Mouse (Mus musculus): ENCODE results near the gene Fbxl5. TPM values are rescaled to one million over a fixed set of nuclear protein-coding genes. Genes with fewer than 3 reads are reported as not detected.

Gene Fbxl5
- polyA plus RNA-seq, 1 experiment from 2014 or later: 57.4 TPM

GRCm38 (mm10) chr5:43770618-43771354 is 50.7 kb downstream of the Fbxl5 start:
- WGBS: 88% methylated on average over 3 of the region's 3 CpGs
- no peak for DNase-seq (ENCODE audit: low spot score)
- Histone ChIP-seq H3K9me3 (replicated peaks) (no peaks in the 10 kb centered on the region), H3K4me1 (no peaks in the 10 kb centered on the region), H3K4me3 (no peak overlapping the region), H3K27me3 (ENCODE audit: low read depth, poor library complexity, severe bottlenecking) (no peaks in the 10 kb centered on the region), H3K36me3 (peaks cover 67% of the 10 kb centered on the region), H3K27ac (replicated peaks) (no peak overlapping the region)

DNA sequence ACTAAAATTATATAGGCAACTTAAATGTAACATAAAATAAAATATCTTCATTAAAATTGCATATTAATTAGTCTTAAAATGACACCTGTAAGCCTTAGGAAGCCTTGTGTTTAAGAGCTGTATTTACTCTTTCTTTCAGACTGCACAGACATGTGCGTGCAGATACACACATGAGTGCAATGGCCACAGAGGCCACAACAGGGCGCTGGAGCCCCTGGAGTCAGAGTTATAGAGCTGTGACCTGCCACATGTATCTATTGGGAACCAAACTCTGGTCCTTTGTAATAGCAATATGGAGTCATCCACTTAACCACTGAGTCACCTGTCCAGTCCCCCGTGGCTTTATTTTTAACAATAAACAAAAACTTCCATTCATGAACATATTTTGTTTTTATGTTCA is 72.3 kb downstream of the Fbxl5 start:
- DNase-seq (ENCODE audit: low spot score): no peak
- H3K9me3 ChIP-seq (replicated peaks): no peaks in the 10 kb centered on the region
- no peak overlapping the region for H3K27ac ChIP-seq (replicated peaks)
- H3K4me3 ChIP-seq: no peak overlapping the region
- H3K4me1 ChIP-seq: no peaks in the 10 kb centered on the region
- no peaks in the 10 kb centered on the region for H3K27me3 ChIP-seq (ENCODE audit: low read depth, poor library complexity, severe bottlenecking)
- WGBS: 90% methylated on average over 3 of the region's 3 CpGs
- peaks cover 38% of the 10 kb centered on the region for H3K36me3 ChIP-seq

DNA sequence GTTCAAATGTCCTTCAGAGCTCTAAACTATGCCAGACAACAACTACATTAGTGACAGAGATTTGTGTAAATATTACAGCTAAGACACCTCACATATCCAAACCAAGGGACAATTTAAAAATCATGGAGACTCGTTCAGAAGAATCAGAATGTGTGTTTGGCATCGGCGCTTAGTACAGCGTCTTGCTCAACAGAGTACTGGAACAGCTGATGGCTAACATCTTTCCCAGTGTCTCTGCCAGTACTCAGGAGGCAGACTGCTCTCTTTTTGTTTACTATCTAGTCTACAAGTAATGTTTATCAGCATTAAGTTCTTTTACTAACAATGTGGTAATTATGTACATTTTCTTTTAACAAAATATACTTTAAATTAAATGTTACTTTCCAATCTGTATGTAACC is 73.4 kb downstream of the Fbxl5 start:
- no peaks in the 10 kb centered on the region for H3K27me3 ChIP-seq (ENCODE audit: low read depth, poor library complexity, severe bottlenecking)
- peaks cover 41% of the 10 kb centered on the region for H3K36me3 ChIP-seq
- H3K4me1 ChIP-seq: no peaks in the 10 kb centered on the region
- H3K4me3 ChIP-seq: no peak overlapping the region
- DNase-seq (ENCODE audit: low spot score): no peak
- H3K27ac ChIP-seq (replicated peaks): no peak overlapping the region
- H3K9me3 ChIP-seq (replicated peaks): no peaks in the 10 kb centered on the region
- 92% methylated on average over 4 of the region's 4 CpGs for WGBS

GRCm38 (mm10) chr5:43745156-43745555 is 76.3 kb downstream of the Fbxl5 start:
- peaks cover 57% of the 10 kb centered on the region for H3K36me3 ChIP-seq
- DNase-seq (ENCODE audit: low spot score): no peak

DNA sequence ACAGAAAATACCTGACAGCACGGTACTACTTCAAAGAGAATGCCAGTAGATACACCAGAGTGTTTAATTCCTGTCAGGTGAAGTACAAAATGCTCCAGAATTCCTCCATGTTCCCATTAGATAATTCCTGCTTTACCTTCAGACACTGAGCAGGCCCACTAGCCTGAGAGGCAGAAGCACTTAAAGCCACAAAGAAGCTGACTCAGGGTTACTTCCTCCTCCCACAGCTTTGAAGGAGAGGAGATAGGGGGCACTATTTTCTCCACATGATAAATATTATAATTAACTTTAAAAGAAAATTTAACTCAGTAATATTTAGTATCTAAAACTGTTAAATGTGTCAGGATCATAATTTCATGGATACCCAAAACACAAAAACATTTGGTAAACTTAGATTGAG is 77.3 kb downstream of the Fbxl5 start:
- Histone ChIP-seq H3K4me3 (no peak overlapping the region), H3K9me3 (replicated peaks) (no peaks in the 10 kb centered on the region), H3K27ac (replicated peaks) (no peak overlapping the region), H3K27me3 (ENCODE audit: low read depth, poor library complexity, severe bottlenecking) (no peaks in the 10 kb centered on the region), H3K36me3 (peaks cover 58% of the 10 kb centered on the region), H3K4me1 (no peaks in the 10 kb centered on the region)
- WGBS: 98% methylated on average over 1 of the region's 1 CpGs
- no peak for DNase-seq (ENCODE audit: low spot score)

More at GRCm38 (mm10) chr5:43745156-43745555, 76.3 kb downstream of the Fbxl5 start:
- H3K4me3 ChIP-seq: no peak overlapping the region
- H3K27me3 ChIP-seq (ENCODE audit: low read depth, poor library complexity, severe bottlenecking): no peaks in the 10 kb centered on the region
- H3K9me3 ChIP-seq (replicated peaks): no peaks in the 10 kb centered on the region
- WGBS: 55% methylated on average over 5 of the region's 5 CpGs
- H3K4me1 ChIP-seq: no peaks in the 10 kb centered on the region
- no peak overlapping the region for H3K27ac ChIP-seq (replicated peaks)

GRCm38 (mm10) chr5:43732381-43732780 is 89.1 kb downstream of the Fbxl5 start:
- H3K9me3 ChIP-seq (replicated peaks): no peaks in the 10 kb centered on the region

GRCm38 (mm10) chr5:43728375-43729165 is 92.9 kb downstream of the Fbxl5 start:
- WGBS: 88% methylated on average over 11 of the region's 11 CpGs
- H3K9me3 ChIP-seq (replicated peaks): no peaks in the 10 kb centered on the region
- H3K36me3 ChIP-seq: peaks cover 65% of the 10 kb centered on the region

More at GRCm38 (mm10) chr5:43732381-43732780, 89.1 kb downstream of the Fbxl5 start:
- no peak overlapping the region for H3K27ac ChIP-seq (replicated peaks)
- no peak for DNase-seq (ENCODE audit: low spot score)
- no peaks in the 10 kb centered on the region for H3K27me3 ChIP-seq (ENCODE audit: low read depth, poor library complexity, severe bottlenecking)
- peaks cover 52% of the 10 kb centered on the region for H3K36me3 ChIP-seq
- 83% methylated on average over 8 of the region's 8 CpGs for WGBS
- no peaks in the 10 kb centered on the region for H3K4me1 ChIP-seq
- H3K4me3 ChIP-seq: no peak overlapping the region

GRCm38 (mm10) chr5:43723830-43724229 is 97.6 kb downstream of the Fbxl5 start:
- H3K4me1 ChIP-seq: no peaks in the 10 kb centered on the region
- WGBS: 85% methylated on average over 7 of the region's 7 CpGs
- no peaks in the 10 kb centered on the region for H3K27me3 ChIP-seq (ENCODE audit: low read depth, poor library complexity, severe bottlenecking)
- no peaks in the 10 kb centered on the region for H3K9me3 ChIP-seq (replicated peaks)
- H3K36me3 ChIP-seq: peaks cover 72% of the 10 kb centered on the region
- H3K27ac ChIP-seq (replicated peaks): no peak overlapping the region
- no peak overlapping the region for H3K4me3 ChIP-seq
- no peak for DNase-seq (ENCODE audit: low spot score)

More at GRCm38 (mm10) chr5:43728375-43729165, 92.9 kb downstream of the Fbxl5 start:
- Histone ChIP-seq H3K27ac (replicated peaks) (no peak overlapping the region), H3K4me1 (no peaks in the 10 kb centered on the region), H3K27me3 (ENCODE audit: low read depth, poor library complexity, severe bottlenecking) (no peaks in the 10 kb centered on the region), H3K4me3 (no peak overlapping the region)
- DNase-seq (ENCODE audit: low spot score): no peak

DNA sequence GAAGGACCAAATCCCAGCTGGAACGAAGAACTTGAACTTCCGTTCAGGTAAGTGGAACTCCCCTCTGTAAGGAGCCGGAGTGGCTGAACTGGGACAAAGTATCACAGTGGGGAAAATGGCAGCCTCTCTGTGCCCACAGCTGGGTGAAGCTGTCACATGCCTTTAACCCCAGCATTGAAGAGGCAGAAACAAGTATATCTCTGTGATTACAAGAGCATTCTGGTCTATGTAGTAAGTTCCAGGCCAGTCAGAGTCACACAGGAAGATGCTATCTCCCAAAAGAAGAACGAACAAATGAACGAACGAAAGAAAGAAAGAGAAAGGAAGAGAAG is 99.0 kb downstream of the Fbxl5 start:
- Histone ChIP-seq H3K4me3 (no peak overlapping the region), H3K27me3 (ENCODE audit: low read depth, poor library complexity, severe bottlenecking) (no peaks in the 10 kb centered on the region), H3K9me3 (replicated peaks) (no peaks in the 10 kb centered on the region), H3K27ac (replicated peaks) (no peak overlapping the region), H3K4me1 (no peaks in the 10 kb centered on the region), H3K36me3 (peaks cover 74% of the 10 kb centered on the region)
- WGBS: 88% methylated on average over 6 of the region's 6 CpGs
- DNase-seq (ENCODE audit: low spot score): no peak

DNA sequence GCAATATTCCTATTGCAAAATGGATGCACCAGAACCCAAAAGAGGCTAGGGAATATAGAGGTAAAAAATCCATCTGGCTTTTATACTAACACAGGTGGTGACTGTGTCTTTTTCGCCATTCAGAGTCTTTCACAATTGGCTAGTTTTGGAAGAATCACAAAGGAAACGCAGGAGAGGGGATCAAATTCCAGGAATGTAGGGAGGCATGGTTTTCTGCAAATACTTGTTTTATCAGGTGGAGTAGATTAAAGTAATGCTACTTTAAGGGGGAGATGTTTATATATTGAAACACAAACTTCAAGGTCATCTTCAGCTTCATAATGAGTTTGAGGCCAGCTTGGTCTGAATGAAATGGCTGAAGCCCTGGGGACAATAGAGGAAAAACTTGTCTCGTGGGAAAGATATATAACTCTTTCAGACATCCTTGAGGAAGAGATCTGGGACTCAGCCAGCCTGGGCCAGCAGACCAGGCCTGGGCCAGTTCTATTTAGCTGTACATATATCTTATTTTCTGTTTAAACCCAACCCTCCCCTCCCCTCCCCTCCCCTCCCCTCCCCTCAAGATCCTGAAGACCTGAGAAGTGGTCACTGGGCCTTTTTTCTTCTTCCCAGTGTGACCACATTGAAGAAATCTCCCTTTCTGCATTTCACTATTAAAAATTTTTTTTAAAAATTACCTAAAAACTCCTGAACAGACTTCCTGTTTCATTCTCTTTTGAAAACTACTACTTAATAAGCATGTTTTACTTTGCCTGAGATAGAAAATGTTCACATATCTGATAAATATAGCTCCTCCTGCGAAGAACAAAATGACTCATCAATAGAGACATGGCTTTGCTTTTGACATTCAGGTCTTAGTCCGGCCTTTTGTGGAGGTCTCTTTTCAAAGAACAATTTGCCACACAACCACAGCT is 99.6 kb downstream of the Fbxl5 start:
- no peaks in the 10 kb centered on the region for H3K4me1 ChIP-seq
- no peak overlapping the region for H3K27ac ChIP-seq (replicated peaks)
- H3K36me3 ChIP-seq: peaks cover 69% of the 10 kb centered on the region
- DNase-seq (ENCODE audit: low spot score): no peak
- no peak overlapping the region for H3K4me3 ChIP-seq
- no peaks in the 10 kb centered on the region for H3K9me3 ChIP-seq (replicated peaks)
- WGBS: 79% methylated on average over 5 of the region's 5 CpGs
- no peaks in the 10 kb centered on the region for H3K27me3 ChIP-seq (ENCODE audit: low read depth, poor library complexity, severe bottlenecking)

DNA sequence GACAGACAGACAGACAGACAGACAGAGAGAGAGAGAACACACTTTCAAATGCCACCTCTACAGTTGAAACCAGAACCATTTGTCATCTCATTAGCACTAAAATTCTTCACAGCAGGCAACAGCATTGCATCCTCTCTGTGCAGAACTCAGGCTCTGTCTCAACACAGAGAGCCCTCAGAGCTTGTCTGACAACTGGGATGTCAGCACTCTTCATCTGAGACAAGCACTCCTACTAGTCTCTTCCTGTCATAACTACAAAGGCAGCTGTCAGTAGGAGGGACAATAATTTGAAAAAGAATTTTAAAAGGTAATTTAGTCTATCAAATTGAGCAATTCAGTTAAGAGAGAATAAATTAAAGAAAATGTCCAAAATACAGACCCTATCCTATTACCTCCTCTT is 122.2 kb downstream of the Fbxl5 start:
- DNase-seq (ENCODE audit: low spot score): no peak
- no peak overlapping the region for H3K27ac ChIP-seq (replicated peaks)
- H3K4me1 ChIP-seq: no peaks in the 10 kb centered on the region
- H3K4me3 ChIP-seq: no peak overlapping the region
- H3K27me3 ChIP-seq (ENCODE audit: low read depth, poor library complexity, severe bottlenecking): no peaks in the 10 kb centered on the region
- H3K36me3 ChIP-seq: peaks cover 85% of the 10 kb centered on the region
- no peaks in the 10 kb centered on the region for H3K9me3 ChIP-seq (replicated peaks)

- WGBS: 96% methylated on average over 3 of the region's 3 CpGs
- H3K4me3 ChIP-seq: no peak overlapping the region
- peaks cover 77% of the 10 kb centered on the region for H3K36me3 ChIP-seq
- no peaks in the 10 kb centered on the region for H3K9me3 ChIP-seq (replicated peaks)
- H3K4me1 ChIP-seq: no peaks in the 10 kb centered on the region
- no peaks in the 10 kb centered on the region for H3K27me3 ChIP-seq (ENCODE audit: low read depth, poor library complexity, severe bottlenecking)
- no peak overlapping the region for H3K27ac ChIP-seq (replicated peaks)
- DNase-seq (ENCODE audit: low spot score): no peak
Measured at GRCm38 (mm10) chr5:43697133-43697532, 124.3 kb downstream of the Fbxl5 start.

Measured in midbrain, embryonic 10.5 days (tissue).